Mouse (Mus musculus) embryonic facial prominence, embryonic 11.5 days (tissue): ENCODE results near the gene Sh3kbp1. TPM values are rescaled to one million over a fixed set of nuclear protein-coding genes. Genes with fewer than 3 reads are reported as not detected.

Experiments used
- ATAC-seq: fragments of 200-750 bp; cut with Nextera tagmentation; replicated peaks from 2 replicates; pipeline ENCODE4 v1.8.0; 2017; ENCODE audit warnings: low read depth; ENCODE audit not compliant: insufficient number of reproducible peaks, low FRiP score, low TSS enrichment
- DNase-seq: peaks from one replicate; pipeline ENCODE4 v3.0.0-alpha.2; 2015; ENCODE audit warnings: low spot score
- H3K27ac ChIP-seq: fragments of 300-500 bp; sonication (generic); replicated peaks from 2 replicates; pipeline ENCODE4 v1.5.1; 2014; ENCODE audit warnings: mild to moderate bottlenecking, low read depth, low read length, control low read depth
- H3K27me3 ChIP-seq: fragments of 300-500 bp; sonication (generic); 2 replicates; pipeline ENCODE4 v1.6.1; 2014; ENCODE audit warnings: mild to moderate bottlenecking, low read length, moderate library complexity, mixed read lengths; ENCODE audit not compliant: control insufficient read depth, insufficient read depth
- H3K36me3 ChIP-seq: fragments of 300-500 bp; sonication (generic); replicated peaks from 2 replicates; pipeline ENCODE4 v1.6.1; 2014; ENCODE audit warnings: low read depth, mild to moderate bottlenecking, low read length, moderate library complexity, mixed read lengths; ENCODE audit not compliant: control insufficient read depth, insufficient read depth
- H3K4me1 ChIP-seq: fragments of 300-500 bp; sonication (generic); 2 replicates; pipeline ENCODE4 v1.6.1; 2014; ENCODE audit warnings: low read length, mixed read lengths; ENCODE audit not compliant: control insufficient read depth, insufficient read depth
- H3K4me2 ChIP-seq: fragments of 300-500 bp; sonication (generic); 2 replicates; pipeline ENCODE4 v1.6.1; 2014; ENCODE audit warnings: low read depth, mild to moderate bottlenecking, control low read depth, low read length, moderate library complexity
- H3K4me3 ChIP-seq: fragments of 300-500 bp; sonication (generic); 2 replicates; pipeline ENCODE4 v1.5.1; 2014; ENCODE audit warnings: low read depth, low read length, control low read depth
- H3K9ac ChIP-seq: fragments of 300-500 bp; sonication (generic); replicated peaks from 2 replicates; pipeline ENCODE4 v1.6.1; 2014; ENCODE audit warnings: mild to moderate bottlenecking, control low read depth, low read length
- H3K9me3 ChIP-seq: fragments of 300-500 bp; sonication (generic); replicated peaks from 2 replicates; pipeline ENCODE4 v1.6.1; 2016; ENCODE audit warnings: mild to moderate bottlenecking, low read length, inconsistent platforms, mixed read lengths; ENCODE audit not compliant: control insufficient read depth
- WGBS: fragments of 180-500 bp; shearing (Covaris S2); extraction: QIAGEN DNeasy Blood & Tissue Kit; methylation state at CpG from one replicate; pipeline ENCODE4 v1.1.7; 2014; 5-methylcytosine and 5-hydroxymethylcytosine counted together
- polyA plus RNA-seq: library from polyadenylated mRNA; unstranded; fragments of >200 nt; fragmentation: Nextera tagmentation; extraction: Ambion mirVana; gene quantifications from 2 replicates; pipeline ENCODE4 v1.2.1, GENCODE M21; 2014

Sh3kbp1 gene
- polyA plus RNA-seq, 1 experiment from 2014 or later, result 36.0 TPM

GRCm38 (mm10) chrX:159828135-159828534 is 201.1 kb downstream of the Sh3kbp1 start:
- H3K4me2 ChIP-seq, result no peak overlapping the region
- no peak overlapping the region for H3K4me3 ChIP-seq
- H3K9ac ChIP-seq, result no peak overlapping the region
- no peaks in the 10 kb centered on the region for H3K36me3 ChIP-seq
- DNase-seq, result no peak
- H3K27ac ChIP-seq, result no peak overlapping the region
- H3K4me1 ChIP-seq, result no peaks in the 10 kb centered on the region
- no peaks in the 10 kb centered on the region for H3K27me3 ChIP-seq
- H3K9me3 ChIP-seq, result no peaks in the 10 kb centered on the region
- no peak for ATAC-seq
- WGBS, result 89% methylated on average over 5 of the region's 5 CpGs

- no peak overlapping the region for H3K4me2 ChIP-seq
- no peak overlapping the region for H3K27ac ChIP-seq
- DNase-seq, result peak; percentile 20
- no peaks in the 10 kb centered on the region for H3K9me3 ChIP-seq
- H3K4me3 ChIP-seq, result no peak overlapping the region
- 65% methylated on average over 6 of the region's 6 CpGs for WGBS
- no peaks in the 10 kb centered on the region for H3K27me3 ChIP-seq
- no peak overlapping the region for H3K9ac ChIP-seq
- H3K36me3 ChIP-seq, result no peaks in the 10 kb centered on the region
- ATAC-seq, result no peak
- no peaks in the 10 kb centered on the region for H3K4me1 ChIP-seq
These were observed 202.2 kb downstream of the Sh3kbp1 start for GRCm38 (mm10) chrX:159829192-159829852.

GRCm38 (mm10) chrX:159831176-159831575 is 204.1 kb downstream of the Sh3kbp1 start:
- no peak overlapping the region for H3K27ac ChIP-seq
- H3K9me3 ChIP-seq, result no peaks in the 10 kb centered on the region
- H3K4me1 ChIP-seq, result no peaks in the 10 kb centered on the region
- H3K36me3 ChIP-seq, result no peaks in the 10 kb centered on the region
- H3K9ac ChIP-seq, result no peak overlapping the region
- H3K27me3 ChIP-seq, result no peaks in the 10 kb centered on the region
- H3K4me2 ChIP-seq, result no peak overlapping the region
- no peak for ATAC-seq
- DNase-seq, result peak; percentile 1
- H3K4me3 ChIP-seq, result no peak overlapping the region
- 52% methylated on average over 2 of the region's 2 CpGs for WGBS

- no peak overlapping the region for H3K27ac ChIP-seq
- no peaks in the 10 kb centered on the region for H3K4me1 ChIP-seq
- no peak overlapping the region for H3K9ac ChIP-seq
- H3K9me3 ChIP-seq, result no peaks in the 10 kb centered on the region
- no peak for DNase-seq
- 86% methylated on average over 4 of the region's 4 CpGs for WGBS
- no peaks in the 10 kb centered on the region for H3K36me3 ChIP-seq
- no peak for ATAC-seq
- H3K27me3 ChIP-seq, result no peaks in the 10 kb centered on the region
- no peak overlapping the region for H3K4me2 ChIP-seq
- no peak overlapping the region for H3K4me3 ChIP-seq
These were observed 208.2 kb downstream of the Sh3kbp1 start for GRCm38 (mm10) chrX:159835239-159835638.

GRCm38 (mm10) chrX:159837379-159837778 is 210.3 kb downstream of the Sh3kbp1 start:
- ATAC-seq, result no peak
- 90% methylated on average over 1 of the region's 1 CpGs for WGBS
- no peaks in the 10 kb centered on the region for H3K27me3 ChIP-seq

GRCm38 (mm10) chrX:159839786-159840185 is 212.7 kb downstream of the Sh3kbp1 start:
- no peak overlapping the region for H3K4me2 ChIP-seq
- WGBS, result 90% methylated on average over 2 of the region's 2 CpGs
- no peaks in the 10 kb centered on the region; the same call in 1 of the 2 replicates for H3K27me3 ChIP-seq
- ATAC-seq, result no peak
- H3K4me3 ChIP-seq, result no peak overlapping the region
- H3K9me3 ChIP-seq, result no peaks in the 10 kb centered on the region
- no peak for DNase-seq
- no peaks in the 10 kb centered on the region for H3K4me1 ChIP-seq
- H3K9ac ChIP-seq, result no peak overlapping the region
- H3K36me3 ChIP-seq, result no peaks in the 10 kb centered on the region
- no peak overlapping the region for H3K27ac ChIP-seq

More at GRCm38 (mm10) chrX:159837379-159837778, 210.3 kb downstream of the Sh3kbp1 start:
- Histone ChIP-seq H3K4me1 (no peaks in the 10 kb centered on the region), H3K9ac (no peak overlapping the region), H3K27ac (no peak overlapping the region), H3K4me2 (no peak overlapping the region), H3K4me3 (no peak overlapping the region), H3K36me3 (no peaks in the 10 kb centered on the region), H3K9me3 (no peaks in the 10 kb centered on the region)
- DNase-seq, result no peak

- no peak for DNase-seq
- Histone ChIP-seq H3K4me2 (no peak overlapping the region), H3K9ac (no peak overlapping the region), H3K4me3 (no peak overlapping the region), H3K9me3 (no peaks in the 10 kb centered on the region), H3K36me3 (no peaks in the 10 kb centered on the region), H3K27ac (no peak overlapping the region), H3K27me3 (no peaks in the 10 kb centered on the region; the same call in 1 of the 2 replicates), H3K4me1 (no peaks in the 10 kb centered on the region)
- ATAC-seq, result no peak
- WGBS, result 46% methylated on average over 7 of the region's 7 CpGs
These were observed 213.2 kb downstream of the Sh3kbp1 start for GRCm38 (mm10) chrX:159840225-159840624.

GRCm38 (mm10) chrX:159850722-159851121 is 223.7 kb downstream of the Sh3kbp1 start:
- Histone ChIP-seq H3K27ac (no peak overlapping the region), H3K9me3 (no peaks in the 10 kb centered on the region), H3K9ac (no peak overlapping the region), H3K27me3 (no peaks in the 10 kb centered on the region; the same call in 1 of the 2 replicates), H3K4me2 (no peak overlapping the region), H3K4me3 (no peak overlapping the region), H3K4me1 (no peaks in the 10 kb centered on the region), H3K36me3 (no peaks in the 10 kb centered on the region)
- DNase-seq (no peak), ATAC-seq (no peak)
- WGBS, result 84% methylated on average over 8 of the region's 8 CpGs
